Comparison of ENCODE assay signal across 21 mouse cellular contexts in the genomic region with DNA sequence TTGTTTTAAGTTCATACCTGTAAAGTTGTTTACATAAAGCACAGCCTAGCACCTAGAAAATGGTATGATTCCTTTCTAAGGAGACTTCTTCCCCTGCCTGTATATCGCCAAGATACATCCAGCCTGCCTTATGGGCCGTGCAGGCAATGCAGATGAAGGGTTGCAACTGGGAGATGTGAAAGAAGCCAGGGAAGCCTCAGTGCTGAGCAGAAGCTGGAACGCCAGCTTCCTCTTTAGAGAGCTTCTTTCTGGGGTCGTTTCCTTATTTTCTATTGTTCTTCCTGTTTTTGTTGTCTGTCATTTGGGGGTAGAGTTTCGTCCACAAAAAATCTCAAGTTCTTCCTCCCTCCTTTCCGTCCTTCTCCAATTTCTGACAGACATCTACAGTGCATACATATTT. TPM values are rescaled to one million over a fixed set of nuclear protein-coding genes. Genes with fewer than 3 reads are reported as not detected.
DNase-seq lines count a peak whose midpoint lies in the region; TF ChIP-seq lines count a peak whose summit lies in the region.
"Had no signal": no experiment of that assay in that cellular context is flagged by ENCODE, and none has a peak within 500 bp of the region (broad histone marks: within the 10 kb centered on the region; RNA-seq: fewer than 3 reads in every experiment).

No protein-coding gene starts in this region.

- 42% methylated on average over 6 of the region's 6 CpGs for WGBS in thymus, adult 2 months

- TF ChIP-seq CTCF in thymus, adult 2 months (IDR thresholded peaks at IDR 0.05; ENCODE audit: borderline replicate concordance, control insufficient read depth, extremely low read depth, insufficient read depth, low read length, poor library complexity): no peak

- H3K27me3 ChIP-seq in thymus, adult 2 months (ENCODE audit: control insufficient read depth, insufficient read depth, low read length): no peaks in the 10 kb centered on the region
- H3K27me3 ChIP-seq: embryonic facial prominence, embryonic 13.5 days; hindbrain, embryonic 13.5 days; limb, embryonic 13.5 days; neural tube, embryonic 13.5 days had no signal

- TF ChIP-seq POLR2A in thymus, adult 2 months (IDR thresholded peaks at IDR 0.05; ENCODE audit: control insufficient read depth, extremely low read depth, insufficient read depth, low read length, poor library complexity): no peak

- H3K36me3 ChIP-seq in thymus, adult 2 months (ENCODE audit: control insufficient read depth, insufficient read depth, low read length): 0 out of 2 replicates have a peak, but pooled peaks cover 2% of the 10 kb centered on the region
- H3K36me3 ChIP-seq: hindbrain, embryonic 13.5 days had no signal

- H3K4me1 ChIP-seq in thymus, adult 2 months (replicated peaks; ENCODE audit: control insufficient read depth, insufficient read depth, low read length): peaks cover 5% of the 10 kb centered on the region

- DNase-seq in layer of hippocampus, adult 9-11 months: peak; percentile 48
- no peak for DNase-seq in layer of hippocampus, postnatal 14 days (ENCODE audit: low spot score in 2 of 2)
- peak; percentile 72 for DNase-seq in A20 (ENCODE audit: low read depth, low spot score)
- DNase-seq in brain, adult 2 months (ENCODE audit: low read depth, low spot score): peak; percentile 30
- DNase-seq in monocyte, adult 2 months (ENCODE audit: low read depth in 1 of 2, low spot score in 2 of 2): peak; percentile 34 to 50
- no peak for DNase-seq in thymus, postnatal 10 days (ENCODE audit: low spot score in 2 of 2)
- DNase-seq in thymus, adult 2 months: no peak
- DNase-seq: adrenal gland, adult 2 months; cerebellum, adult 9-11 months; gastrocnemius, postnatal 25 days; heart, postnatal 10 days; kidney, postnatal 4 days; layer of hippocampus, postnatal 36 days; spleen, adult 18-20 months; thymus, postnatal 4 days had no signal

- no peak overlapping the region for H3K27ac ChIP-seq in thymus, adult 2 months (ENCODE audit: control insufficient read depth, insufficient read depth, low read length)
- H3K27ac ChIP-seq: embryonic facial prominence, embryonic 13.5 days; hindbrain, embryonic 13.5 days; limb, embryonic 13.5 days; liver, embryonic 14.5 days; midbrain, embryonic 10.5 days; neural tube, embryonic 13.5 days had no signal

- no peak overlapping the region for H3K4me3 ChIP-seq in thymus, adult 2 months (ENCODE audit: control insufficient read depth, insufficient read depth, low read length)
- H3K4me3 ChIP-seq: embryonic facial prominence, embryonic 13.5 days; hindbrain, embryonic 13.5 days; limb, embryonic 13.5 days; midbrain, embryonic 10.5 days; neural tube, embryonic 13.5 days had no signal

RNA-seq across cellular contexts. Expression of gene Commd8, which starts 2.1 kb away (rescaled TPM):
- total RNA-seq in layer of hippocampus, postnatal 14 days (2021): 10 to 100 TPM; 91.1 to 91.2 TPM
- polyA plus RNA-seq in thymus, adult 2 months (2012; rRNA removed): 7.0 and 7.9 TPM in 2 replicates

Comparison
In these comparisons a context has a peak if more than half of its experiments do, and no peak if none do; other contexts are left out.
1. DNase-seq: peak in layer of hippocampus, adult 9-11 months (single experiment), A20 (single experiment), brain, adult 2 months (single experiment) and monocyte, adult 2 months (2 of 2); none in layer of hippocampus, postnatal 14 days (0 of 2), thymus, postnatal 10 days (0 of 2) and thymus, adult 2 months (single experiment).